Mouse (Mus musculus): ENCODE data around the gene Kat2a.

- TF ChIP-seq E2F4 (IDR thresholded peaks at IDR 0.05; ENCODE audit: insufficient read depth) (no peak), POLR2A (IDR thresholded peaks at IDR 0.05; ENCODE audit: insufficient read length, low read depth) (no peak), POLR2AphosphoS2 (IDR thresholded peaks at IDR 0.05; ENCODE audit: insufficient read length, low read depth) (no peak), USF1 (IDR thresholded peaks at IDR 0.05; ENCODE audit: low read depth) (no peak), CEBPB (IDR thresholded peaks at IDR 0.05; ENCODE audit: insufficient read depth, poor library complexity, severe bottlenecking) (no peak), MYOG (IDR thresholded peaks at IDR 0.05; ENCODE audit: control insufficient read depth in 1 of 3, insufficient read depth in 1 of 3, insufficient read length in 2 of 3, low read depth in 2 of 3) (no peak), MAX (IDR thresholded peaks at IDR 0.05; ENCODE audit: low read depth) (no peak)
Observed at GRCm38 (mm10) chr11:100738749-100739148, 26.5 kb upstream of the Kat2a start.

Data from myocyte (in vitro differentiated cells).